In genomic region chr7:111720511-111721307, GRCm38 (mm10) we compare ENCODE assay signal across 8 mouse cellular contexts. TPM values are rescaled to one million over a fixed set of nuclear protein-coding genes. Genes with fewer than 3 reads are reported as not detected.
DNase-seq lines count a peak whose midpoint lies in the region; ATAC-seq lines count a peak whose summit lies in the region.

No protein-coding gene starts in this region.

- DNase-seq in hindbrain, embryonic 10.5 days (ENCODE audit: low spot score) = no peak
- DNase-seq in hindbrain, embryonic 11.5 days (ENCODE audit: low spot score) = no peak
- peak; percentile 33 to 83 for DNase-seq in frontal cortex, adult 2 months (ENCODE audit: extremely low spot score in 1 of 2, low spot score in 1 of 2)
- DNase-seq in intestine, embryonic 14.5 days (ENCODE audit: low spot score) = no peak
- DNase-seq in embryo, embryonic 10 days (ENCODE audit: low spot score) = no peak
- no peak for DNase-seq in urinary bladder, postnatal 10 days (ENCODE audit: low spot score)

- H3K27me3 ChIP-seq in hindbrain, embryonic 10.5 days (ENCODE audit: insufficient read depth, poor library complexity, severe bottlenecking) = no peaks in the 10 kb centered on the region
- H3K27me3 ChIP-seq in hindbrain, embryonic 11.5 days (ENCODE audit: control insufficient read depth, insufficient read depth, low read length) = no peaks in the 10 kb centered on the region
- H3K27me3 ChIP-seq in intestine, embryonic 14.5 days (replicated peaks; ENCODE audit: control insufficient read depth, insufficient read depth, low read length) = no peaks in the 10 kb centered on the region
- H3K27me3 ChIP-seq in limb, embryonic 15.5 days = no peaks in the 10 kb centered on the region
- 0 out of 2 replicates have a peak, but pooled peaks cover 5% of the 10 kb centered on the region for H3K27me3 ChIP-seq in liver, embryonic 12.5 days (replicated peaks)

- no peaks in the 10 kb centered on the region for H3K9me3 ChIP-seq in hindbrain, embryonic 10.5 days
- no peaks in the 10 kb centered on the region for H3K9me3 ChIP-seq in hindbrain, embryonic 11.5 days (ENCODE audit: control insufficient read depth, low read length)
- no peaks in the 10 kb centered on the region for H3K9me3 ChIP-seq in intestine, embryonic 14.5 days (ENCODE audit: control insufficient read depth, low read length)
- no peaks in the 10 kb centered on the region for H3K9me3 ChIP-seq in limb, embryonic 15.5 days
- H3K9me3 ChIP-seq in liver, embryonic 12.5 days (replicated peaks) = no peaks in the 10 kb centered on the region

- no peak overlapping the region for H3K9ac ChIP-seq in hindbrain, embryonic 11.5 days (ENCODE audit: low read depth, low read length)
- 0 out of 2 replicates have a peak overlapping the region, but pooled peaks have one; percentile 10 for H3K9ac ChIP-seq in intestine, embryonic 14.5 days (ENCODE audit: low read length)
- H3K9ac ChIP-seq in limb, embryonic 15.5 days = no peak overlapping the region
- no peak overlapping the region for H3K9ac ChIP-seq in liver, embryonic 12.5 days

- WGBS in hindbrain, embryonic 10.5 days = 84% methylated on average over 8 of the region's 8 CpGs
- 86% methylated on average over 8 of the region's 8 CpGs for WGBS in hindbrain, embryonic 11.5 days
- WGBS in intestine, embryonic 14.5 days = 58% methylated on average over 8 of the region's 8 CpGs
- WGBS in limb, embryonic 15.5 days = 51% methylated on average over 8 of the region's 8 CpGs
- WGBS in liver, embryonic 12.5 days (ENCODE audit: insufficient replicate concordance) = 62% methylated on average over 8 of the region's 8 CpGs

- no peaks in the 10 kb centered on the region for H3K36me3 ChIP-seq in hindbrain, embryonic 10.5 days
- H3K36me3 ChIP-seq in hindbrain, embryonic 11.5 days (ENCODE audit: control insufficient read depth, insufficient read depth, low read length) = no peaks in the 10 kb centered on the region
- H3K36me3 ChIP-seq in intestine, embryonic 14.5 days (ENCODE audit: control insufficient read depth, insufficient read depth, low read length) = no peaks in the 10 kb centered on the region
- no peaks in the 10 kb centered on the region for H3K36me3 ChIP-seq in limb, embryonic 15.5 days
- H3K36me3 ChIP-seq in liver, embryonic 12.5 days = no peaks in the 10 kb centered on the region

- H3K27ac ChIP-seq in hindbrain, embryonic 10.5 days = peak overlapping the region; percentile 17; the same call in 1 of the 2 replicates
- no peak overlapping the region for H3K27ac ChIP-seq in hindbrain, embryonic 11.5 days (ENCODE audit: low read depth, low read length)
- H3K27ac ChIP-seq in intestine, embryonic 14.5 days (ENCODE audit: low read depth) = peak overlapping the region; percentile 64
- peak overlapping the region; percentile 71 for H3K27ac ChIP-seq in limb, embryonic 15.5 days
- no peak overlapping the region for H3K27ac ChIP-seq in liver, embryonic 12.5 days

- no peak for ATAC-seq in hindbrain, embryonic 11.5 days (ENCODE audit: low FRiP score)
- ATAC-seq in intestine, embryonic 14.5 days (replicated peaks; ENCODE audit: low FRiP score, low TSS enrichment, low read depth) = no peak
- peak; percentile 54; the same call in 1 of the 2 replicates for ATAC-seq in limb, embryonic 15.5 days (ENCODE audit: insufficient number of reproducible peaks, low FRiP score, low TSS enrichment, low read depth)
- ATAC-seq in liver, embryonic 12.5 days = no peak

- H3K4me3 ChIP-seq in hindbrain, embryonic 10.5 days = no peak overlapping the region
- no peak overlapping the region for H3K4me3 ChIP-seq in hindbrain, embryonic 11.5 days (ENCODE audit: low read depth, low read length)
- H3K4me3 ChIP-seq in intestine, embryonic 14.5 days (ENCODE audit: low read depth, low read length) = no peak overlapping the region
- no peak overlapping the region for H3K4me3 ChIP-seq in limb, embryonic 15.5 days
- no peak overlapping the region for H3K4me3 ChIP-seq in liver, embryonic 12.5 days

- 0 out of 2 replicates have a peak, but pooled peaks cover 9% of the 10 kb centered on the region for H3K4me1 ChIP-seq in hindbrain, embryonic 10.5 days (replicated peaks)
- H3K4me1 ChIP-seq in hindbrain, embryonic 11.5 days (replicated peaks; ENCODE audit: control insufficient read depth, insufficient read depth, low read length) = no peaks in the 10 kb centered on the region
- peaks cover 14% of the 10 kb centered on the region for H3K4me1 ChIP-seq in intestine, embryonic 14.5 days (replicated peaks; ENCODE audit: control insufficient read depth, insufficient read depth, low read length)
- H3K4me1 ChIP-seq in limb, embryonic 15.5 days = peaks cover 44% of the 10 kb centered on the region
- H3K4me1 ChIP-seq in liver, embryonic 12.5 days = peaks cover 29% of the 10 kb centered on the region

- no peak overlapping the region for H3K4me2 ChIP-seq in hindbrain, embryonic 11.5 days (replicated peaks; ENCODE audit: low read depth, low read length)
- H3K4me2 ChIP-seq in intestine, embryonic 14.5 days (ENCODE audit: low read length) = no peak overlapping the region
- H3K4me2 ChIP-seq in limb, embryonic 15.5 days = no peak overlapping the region
- H3K4me2 ChIP-seq in liver, embryonic 12.5 days = no peak overlapping the region

RNA-seq across cellular contexts. Expression of gene Galnt18, which starts 59.1 kb away (rescaled TPM):
- polyA plus RNA-seq in hindbrain, embryonic 10.5 days (2016; fragmentation: Nextera tagmentation; extraction: Ambion mirVana) = 8.5 and 10.8 TPM in 2 replicates
- 4.1 and 5.2 TPM in 2 replicates for polyA plus RNA-seq in hindbrain, embryonic 11.5 days (2014; fragmentation: Nextera tagmentation; extraction: Ambion mirVana)
- polyA plus RNA-seq in frontal cortex, adult 2 months (2012; rRNA removed) = 28.7 and 29.0 TPM in 2 replicates
- 18.8 and 23.8 TPM in 2 replicates for polyA plus RNA-seq in intestine, embryonic 14.5 days (2014; fragmentation: Nextera tagmentation; extraction: Ambion mirVana)
- 26.6 and 29.1 TPM in 2 replicates for polyA plus RNA-seq in limb, embryonic 15.5 days (2015; fragmentation: Nextera tagmentation; extraction: Ambion mirVana)
- polyA plus RNA-seq in liver, embryonic 12.5 days (2016; fragmentation: Nextera tagmentation; extraction: Ambion mirVana) = 1.9 and 2.1 TPM in 2 replicates

Comparison
In these comparisons a context has a peak if more than half of its experiments do, and no peak if none do; other contexts are left out.
1. H3K27ac ChIP-seq: peak in hindbrain, embryonic 10.5 days (single experiment), intestine, embryonic 14.5 days (single experiment) and limb, embryonic 15.5 days (single experiment); none in hindbrain, embryonic 11.5 days (single experiment) and liver, embryonic 12.5 days (single experiment).
2. DNase-seq: peak in frontal cortex, adult 2 months (2 of 2); none in hindbrain, embryonic 10.5 days (single experiment), hindbrain, embryonic 11.5 days (single experiment), intestine, embryonic 14.5 days (single experiment), embryo, embryonic 10 days (single experiment) and urinary bladder, postnatal 10 days (single experiment).